Mouse (Mus musculus) forebrain, embryonic 10.5 days (tissue): ENCODE data around the gene Camk2n2. TPM values are rescaled to one million over a fixed set of nuclear protein-coding genes. Genes with fewer than 3 reads are reported as not detected.
A peak's percentile ranks its signal among the peaks of the same experiment; 100 is the strongest.
"Not testable (repeated sequence)": the region's sequence is repeated elsewhere in the genome, so short reads cannot be mapped to it uniquely, and the experiment has no call there.

Experiments
- DNase-seq: peaks from one replicate; pipeline ENCODE4 v3.0.0-alpha.2; 2017; ENCODE audit warnings: low spot score; ENCODE audit errors: extremely low spot score
- H3K27ac ChIP-seq: fragments of 300-500 bp; sonication (generic); 2 replicates; pipeline ENCODE4 v1.5.1; 2016; ENCODE audit warnings: mild to moderate bottlenecking
- H3K27me3 ChIP-seq: fragments of 300-500 bp; sonication (generic); 2 replicates; pipeline ENCODE4 v1.6.1; 2016; ENCODE audit warnings: mild to moderate bottlenecking; ENCODE audit not compliant: poor library complexity, severe bottlenecking
- H3K36me3 ChIP-seq: fragments of 300-500 bp; sonication (generic); replicated peaks from 2 replicates; pipeline ENCODE4 v1.6.1; 2016; ENCODE audit warnings: mild to moderate bottlenecking, moderate library complexity
- H3K4me1 ChIP-seq: fragments of 300-500 bp; sonication (generic); 2 replicates; pipeline ENCODE4 v1.6.1; 2016
- H3K4me3 ChIP-seq: fragments of 300-500 bp; sonication (generic); 2 replicates; pipeline ENCODE4 v1.5.1; 2016; ENCODE audit warnings: mild to moderate bottlenecking, moderate library complexity
- H3K9me3 ChIP-seq: fragments of 300-500 bp; sonication (generic); 2 replicates; pipeline ENCODE4 v1.6.1; 2016; ENCODE audit warnings: mild to moderate bottlenecking, moderate library complexity
- WGBS: fragments of 180-500 bp; shearing (Covaris S2); methylation state at CpG from one replicate; pipeline ENCODE4 v1.1.7; 2016; 5-methylcytosine and 5-hydroxymethylcytosine counted together
- polyA plus RNA-seq: library from polyadenylated mRNA; unstranded; fragments of >200 nt; fragmentation: Nextera tagmentation; extraction: Ambion mirVana; gene quantifications from 2 replicates; pipeline ENCODE4 v1.2.1, GENCODE M21; 2016

Camk2n2 gene
- polyA plus RNA-seq: 2.4 and 2.5 TPM in 2 replicates

DNA sequence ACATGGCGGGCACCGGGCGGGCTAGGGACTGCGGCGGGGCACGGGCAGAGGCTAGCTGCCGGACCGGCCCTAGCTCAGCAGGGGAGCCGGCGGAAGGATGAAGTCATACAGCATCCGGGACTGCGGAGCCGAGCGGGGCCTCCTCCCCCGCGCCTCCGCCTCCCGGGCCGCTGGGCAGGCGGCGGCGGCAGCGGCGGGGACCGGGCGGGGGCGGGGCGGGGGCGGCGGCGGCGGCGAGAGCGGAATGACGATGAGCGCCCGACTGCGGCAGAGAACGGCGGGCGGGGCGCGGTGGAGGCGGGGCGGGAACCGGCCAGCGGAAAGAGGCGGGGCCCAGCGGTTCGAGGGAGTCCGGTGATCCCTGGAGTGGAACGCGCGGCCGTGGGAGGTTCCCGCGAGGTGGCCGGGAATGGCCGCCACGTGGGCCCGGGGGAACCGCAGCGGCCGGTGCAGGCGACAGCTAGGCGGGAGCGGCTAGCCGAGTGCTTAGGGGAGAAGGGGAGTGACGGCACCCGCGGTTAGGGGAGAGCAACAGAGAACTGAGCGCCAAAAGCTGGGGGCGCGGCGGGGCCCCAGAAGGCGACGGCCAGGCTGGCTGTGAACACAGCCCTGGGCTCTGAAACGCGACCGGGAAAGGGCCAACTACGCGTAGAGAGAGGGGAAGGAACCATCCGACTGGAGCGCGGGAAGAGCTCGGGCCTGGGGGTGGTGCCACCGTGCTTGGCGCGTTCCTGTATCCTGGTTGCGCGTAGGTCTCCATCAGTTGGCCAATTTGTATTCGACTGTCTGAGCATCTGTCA lies at the start of gene Camk2n2:
TSS of gene Camk2n2 (minus strand) at position 97 of the 800 bp plus-strand sequence.
- peaks cover 16% of the 10 kb centered on the region for H3K36me3 ChIP-seq
- peak within 1 kb of the TSS; percentile 96 for H3K27ac ChIP-seq
- peak within 1 kb of the TSS; percentile 84 for H3K4me3 ChIP-seq
- no peaks in the 10 kb centered on the region for H3K9me3 ChIP-seq
- DNase-seq: peak; percentile 69
- peaks cover 47% of the 10 kb centered on the region for H3K4me1 ChIP-seq
- WGBS: under 1% methylated on average over 85 of the region's 92 CpGs
- peaks cover 34% of the 10 kb centered on the region for H3K27me3 ChIP-seq

DNA sequence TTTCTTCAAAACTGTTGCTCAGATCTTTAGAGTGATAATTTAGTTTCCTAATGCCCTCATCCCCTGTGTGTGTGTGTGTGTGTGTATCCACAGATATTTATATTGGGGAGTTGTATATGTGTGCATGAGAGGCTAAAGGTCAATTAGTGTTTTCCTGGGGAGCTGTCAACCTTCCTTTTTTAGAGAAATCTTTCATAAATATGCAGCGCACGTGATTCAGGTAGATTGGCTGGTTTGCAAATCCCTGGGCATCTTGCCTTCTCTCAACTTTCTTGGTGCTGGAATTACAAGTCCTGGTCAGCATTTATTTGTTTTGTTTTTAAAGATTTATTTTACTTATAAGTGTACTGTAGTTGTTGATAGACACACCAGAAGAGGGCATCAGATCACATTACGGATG lies 49.2 kb upstream of the Camk2n2 start:
- Histone ChIP-seq H3K27ac (no peak overlapping the region), H3K27me3 (no peaks in the 10 kb centered on the region), H3K9me3 (no peaks in the 10 kb centered on the region), H3K4me1 (peaks cover 27% of the 10 kb centered on the region), H3K36me3 (peaks cover 24% of the 10 kb centered on the region), H3K4me3 (no peak overlapping the region)
- DNase-seq: no peak
- WGBS: 90% methylated on average over 3 of the region's 3 CpGs

DNA sequence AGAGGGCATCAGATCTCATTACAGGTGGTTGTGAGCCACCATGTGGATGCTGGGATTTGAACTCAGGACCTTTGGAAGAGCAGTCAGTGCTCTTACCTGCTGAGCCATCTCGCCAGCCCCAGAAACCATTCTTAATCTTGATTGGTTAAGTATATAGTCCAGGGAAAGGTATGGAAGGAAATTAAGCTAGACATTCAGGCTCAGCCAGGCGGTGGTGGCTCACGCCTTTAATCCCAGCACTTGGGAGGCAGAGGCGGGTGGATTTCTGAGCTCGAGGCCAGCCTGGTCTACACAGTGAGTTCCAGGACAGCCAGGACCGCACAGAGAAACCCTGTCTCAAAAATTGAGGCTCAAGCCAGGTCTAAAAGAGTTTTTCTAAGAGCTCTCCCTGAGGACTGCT lies 46.9 kb upstream of the Camk2n2 start, which contains the start of gene Eif4g1:
TSS of gene Eif4g1 (plus strand) at position 301 of the 400 bp plus-strand sequence.
- peaks cover 29% of the 10 kb centered on the region for H3K36me3 ChIP-seq
- not testable (repeated sequence) for H3K4me1 ChIP-seq, H3K27me3 ChIP-seq, H3K4me3 ChIP-seq, DNase-seq, H3K27ac ChIP-seq, H3K9me3 ChIP-seq
- 89% methylated on average over 6 of the region's 6 CpGs for WGBS

DNA sequence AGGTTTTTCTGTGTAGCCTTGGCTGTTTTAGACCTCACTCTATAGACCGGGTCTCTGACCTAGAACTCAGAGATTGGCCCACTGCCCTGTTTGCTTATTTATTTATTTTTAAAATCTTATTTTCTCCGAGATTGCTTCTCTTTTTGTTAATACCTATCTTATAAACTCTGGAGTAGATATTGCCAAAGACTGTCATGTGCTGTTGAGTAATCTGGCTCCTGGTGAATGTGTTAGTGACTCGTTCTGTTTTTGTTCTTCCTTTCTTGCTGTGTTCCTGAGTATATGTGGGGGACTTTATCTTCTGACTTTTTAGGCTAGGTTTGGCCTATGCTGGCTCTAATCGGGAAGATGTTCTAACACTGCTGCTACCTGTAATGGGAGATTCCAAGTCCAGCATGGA lies 36.6 kb upstream of the Camk2n2 start:
- Histone ChIP-seq H3K36me3 (peaks cover 93% of the 10 kb centered on the region), H3K4me3 (no peak overlapping the region), H3K27ac (no peak overlapping the region), H3K9me3 (no peaks in the 10 kb centered on the region), H3K4me1 (peaks cover 6% of the 10 kb centered on the region), H3K27me3 (no peaks in the 10 kb centered on the region)
- 90% methylated on average over 4 of the region's 4 CpGs for WGBS
- DNase-seq: no peak

DNA sequence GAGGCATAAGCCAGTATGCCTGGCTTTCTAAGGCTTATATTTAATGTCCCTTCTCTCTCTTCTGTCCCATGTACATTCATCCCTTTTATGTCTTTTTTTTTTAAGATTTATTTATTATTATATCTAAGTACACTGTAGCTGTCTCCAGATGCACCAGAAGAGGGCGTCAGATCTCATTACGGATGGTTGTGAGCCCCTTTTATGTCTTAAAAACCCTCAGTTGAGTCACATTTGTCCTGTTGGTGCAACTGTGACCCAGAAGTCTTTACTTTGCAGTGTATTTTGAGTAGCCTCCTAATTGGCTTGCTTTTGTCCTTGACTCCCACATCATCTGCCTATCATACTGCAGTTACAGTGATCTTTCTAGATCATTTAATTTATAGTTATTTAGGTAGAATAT lies 32.2 kb upstream of the Camk2n2 start:
- 70% methylated on average over 2 of the region's 2 CpGs for WGBS
- peaks cover 50% of the 10 kb centered on the region for H3K36me3 ChIP-seq
- H3K9me3 ChIP-seq: no peaks in the 10 kb centered on the region
- no peaks in the 10 kb centered on the region for H3K27me3 ChIP-seq
- H3K4me1 ChIP-seq: peaks cover 16% of the 10 kb centered on the region
- H3K4me3 ChIP-seq: peak overlapping the region; percentile 72; the same call in 1 of the 2 replicates
- H3K27ac ChIP-seq: no peak overlapping the region
- DNase-seq: no peak

DNA sequence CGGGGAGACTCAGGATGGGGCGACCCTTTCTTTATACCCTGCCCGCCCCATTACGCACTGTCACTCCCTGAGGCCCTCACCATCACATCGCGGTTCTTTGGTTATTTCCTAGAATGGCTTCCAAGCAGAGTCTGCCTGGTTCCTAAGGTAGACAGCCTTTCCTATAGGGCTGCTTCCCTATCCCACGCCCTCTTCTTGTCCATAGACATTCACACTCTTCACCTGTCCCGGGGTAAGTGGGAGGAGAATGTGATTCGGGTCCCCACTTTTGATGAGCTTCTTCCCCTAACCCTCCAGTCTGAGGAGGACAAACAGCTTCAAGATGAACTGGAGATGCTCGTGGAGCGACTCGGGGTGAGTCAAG lies 30.8 kb upstream of the Camk2n2 start:
- Histone ChIP-seq H3K9me3 (no peaks in the 10 kb centered on the region), H3K4me1 (peaks cover 16% of the 10 kb centered on the region), H3K36me3 (peaks cover 36% of the 10 kb centered on the region), H3K4me3 (peak overlapping the region; percentile 72), H3K27ac (peak overlapping the region; percentile 90), H3K27me3 (no peaks in the 10 kb centered on the region)
- DNase-seq: no peak
- 11% methylated on average over 12 of the region's 12 CpGs for WGBS

DNA sequence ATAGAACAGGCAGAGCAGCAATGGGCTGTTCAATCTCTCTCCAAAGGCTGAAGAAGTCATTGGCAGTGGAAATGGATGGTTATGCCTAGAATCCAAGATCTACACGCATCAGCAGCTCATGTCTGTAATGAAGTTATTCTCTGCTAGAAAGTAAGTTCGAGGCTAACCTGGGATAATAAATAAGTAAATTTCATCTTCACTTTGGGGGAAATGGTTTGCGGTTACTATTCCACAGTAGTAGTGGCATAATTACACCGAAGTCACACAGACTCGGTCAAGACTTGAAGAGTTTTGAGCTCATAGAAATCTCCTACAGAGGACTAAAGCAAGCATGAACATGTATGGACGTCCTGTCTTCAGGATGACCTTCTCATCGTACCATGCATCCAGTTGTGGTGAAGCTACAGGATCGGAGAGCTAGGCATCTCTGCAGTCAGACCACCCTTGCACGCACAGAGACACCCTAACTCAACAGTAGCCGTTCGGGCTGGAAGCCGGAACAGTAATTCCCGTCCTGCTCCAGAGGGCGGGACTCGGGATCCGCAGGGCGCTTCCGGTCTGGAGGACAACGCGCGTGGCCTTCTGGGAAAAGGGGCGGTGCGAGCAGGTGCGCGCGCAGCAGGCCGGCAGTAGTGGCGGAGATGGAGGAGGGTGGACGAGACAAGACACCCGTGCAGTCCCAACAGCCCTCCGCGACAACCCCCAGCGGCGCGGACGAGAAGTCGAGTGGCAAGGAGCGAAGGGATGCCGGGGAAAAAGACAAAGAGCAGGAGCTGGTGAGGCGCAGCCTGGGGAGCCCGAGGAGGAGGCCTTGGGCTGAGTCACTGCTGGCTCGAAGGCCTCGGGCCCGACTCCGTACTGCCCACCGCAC lies 30.2 kb upstream of the Camk2n2 start, which contains the start of gene Psmd2:
TSS of gene Psmd2 (plus strand) at position 577 of the 871 bp plus-strand sequence.
- Histone ChIP-seq H3K27me3 (no peaks in the 10 kb centered on the region), H3K36me3 (peaks cover 30% of the 10 kb centered on the region), H3K4me3 (peak within 1 kb of the TSS; percentile 72), H3K27ac (peak within 1 kb of the TSS; percentile 90), H3K9me3 (no peaks in the 10 kb centered on the region), H3K4me1 (peaks cover 16% of the 10 kb centered on the region)
- DNase-seq: peak; percentile 95
- 2% methylated on average over 46 of the region's 46 CpGs for WGBS

DNA sequence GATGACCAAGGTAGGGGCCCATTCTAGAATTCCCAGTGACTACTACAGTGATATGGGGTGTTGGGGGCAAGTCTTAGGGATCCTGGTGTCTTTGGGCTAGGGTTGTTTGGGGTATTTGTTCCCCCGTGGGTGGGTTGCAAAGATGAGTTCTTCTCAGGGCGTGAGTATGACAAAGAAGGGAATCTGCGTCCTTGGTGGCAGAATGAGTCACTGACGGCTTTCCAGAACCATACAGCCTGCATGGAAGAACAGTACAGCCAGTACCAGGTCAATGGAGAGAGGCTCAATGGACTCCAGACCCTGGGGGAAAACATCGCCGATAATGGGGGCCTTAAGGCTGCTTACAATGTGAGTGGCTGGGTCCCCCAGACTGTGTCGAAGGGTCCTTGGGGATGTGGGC lies 22.8 kb upstream of the Camk2n2 start:
- Histone ChIP-seq H3K4me3 (no peak overlapping the region), H3K9me3 (no peaks in the 10 kb centered on the region), H3K36me3 (no peaks in the 10 kb centered on the region), H3K27ac (no peak overlapping the region), H3K27me3 (no peaks in the 10 kb centered on the region), H3K4me1 (peaks cover 4% of the 10 kb centered on the region; the same call in 1 of the 2 replicates)
- WGBS: 89% methylated on average over 7 of the region's 7 CpGs
- DNase-seq: no peak

DNA sequence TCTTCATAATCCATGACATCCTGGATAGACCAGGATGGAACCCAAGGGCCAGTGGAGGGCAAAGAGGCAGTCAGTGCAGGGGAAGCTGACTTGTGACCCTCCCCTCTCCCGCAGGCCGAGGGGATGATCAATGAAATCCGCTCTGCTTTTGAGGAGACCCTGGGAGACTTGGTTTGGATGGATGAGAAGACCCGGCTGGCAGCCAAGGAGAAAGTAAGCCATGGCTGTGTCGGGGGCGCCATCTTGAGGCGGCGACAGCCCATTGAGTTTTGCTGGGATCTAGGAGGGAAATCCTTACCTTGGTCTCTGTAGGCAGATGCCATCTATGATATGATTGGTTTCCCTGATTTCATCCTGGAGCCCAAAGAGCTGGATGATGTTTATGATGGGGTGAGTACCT lies 21.1 kb upstream of the Camk2n2 start:
- Histone ChIP-seq H3K9me3 (no peaks in the 10 kb centered on the region), H3K36me3 (no peaks in the 10 kb centered on the region), H3K4me1 (peaks cover 4% of the 10 kb centered on the region; the same call in 1 of the 2 replicates), H3K4me3 (no peak overlapping the region), H3K27ac (no peak overlapping the region), H3K27me3 (no peaks in the 10 kb centered on the region)
- DNase-seq: peak; percentile 65
- under 1% methylated on average over 8 of the region's 8 CpGs for WGBS

DNA sequence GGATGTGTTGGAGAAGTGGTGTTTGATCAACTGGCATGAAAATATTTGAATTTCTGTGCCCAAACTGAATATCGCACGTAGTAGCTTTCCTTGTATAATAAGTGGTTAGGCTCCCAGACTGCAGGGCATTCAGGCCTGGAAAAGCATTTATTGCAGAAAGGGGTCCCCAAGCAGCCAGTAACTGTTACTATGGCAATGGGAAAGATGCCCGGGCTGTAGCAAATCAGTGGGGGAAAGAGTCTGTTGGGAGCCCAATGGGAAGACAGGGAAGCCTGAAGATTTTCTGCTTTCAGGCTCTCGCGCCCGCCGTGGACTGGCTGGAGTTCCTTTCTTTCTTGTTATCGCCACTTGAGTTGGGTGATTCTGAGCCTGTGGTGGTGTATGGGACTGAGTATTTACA lies 17.3 kb upstream of the Camk2n2 start:
- 87% methylated on average over 8 of the region's 8 CpGs for WGBS
- DNase-seq: no peak
- no peaks in the 10 kb centered on the region for H3K9me3 ChIP-seq

DNA sequence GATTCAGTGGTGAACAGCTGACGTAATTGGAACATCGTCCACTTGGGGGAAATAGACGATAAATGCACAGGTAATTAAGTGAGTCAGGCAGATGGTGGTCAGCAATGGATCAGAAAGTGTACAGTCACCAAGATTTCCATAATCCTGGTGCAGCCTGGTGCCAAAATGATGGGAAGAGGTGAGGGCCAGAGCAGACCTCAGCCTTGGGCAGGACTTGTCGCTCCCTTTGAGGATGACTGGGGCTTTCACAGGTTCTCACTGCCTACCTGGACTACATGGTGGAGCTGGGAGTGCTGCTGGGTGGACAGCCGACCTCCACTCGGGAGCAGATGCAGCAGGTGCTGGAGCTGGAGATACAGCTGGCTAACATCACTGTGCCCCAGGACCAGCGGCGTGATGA lies 16.3 kb upstream of the Camk2n2 start:
- no peaks in the 10 kb centered on the region for H3K9me3 ChIP-seq
- 91% methylated on average over 8 of the region's 8 CpGs for WGBS
- no peaks in the 10 kb centered on the region for H3K27me3 ChIP-seq
- no peak overlapping the region for H3K27ac ChIP-seq
- peaks cover 4% of the 10 kb centered on the region for H3K36me3 ChIP-seq
- no peak for DNase-seq
- H3K4me3 ChIP-seq: no peak overlapping the region
- H3K4me1 ChIP-seq: peaks cover 4% of the 10 kb centered on the region; the same call in 1 of the 2 replicates

More for the DNA sequence above, 17.3 kb upstream of the Camk2n2 start:
- no peaks in the 10 kb centered on the region for H3K27me3 ChIP-seq
- no peaks in the 10 kb centered on the region for H3K36me3 ChIP-seq
- H3K4me1 ChIP-seq: peaks cover 4% of the 10 kb centered on the region; the same call in 1 of the 2 replicates
- H3K27ac ChIP-seq: no peak overlapping the region
- no peak overlapping the region for H3K4me3 ChIP-seq

DNA sequence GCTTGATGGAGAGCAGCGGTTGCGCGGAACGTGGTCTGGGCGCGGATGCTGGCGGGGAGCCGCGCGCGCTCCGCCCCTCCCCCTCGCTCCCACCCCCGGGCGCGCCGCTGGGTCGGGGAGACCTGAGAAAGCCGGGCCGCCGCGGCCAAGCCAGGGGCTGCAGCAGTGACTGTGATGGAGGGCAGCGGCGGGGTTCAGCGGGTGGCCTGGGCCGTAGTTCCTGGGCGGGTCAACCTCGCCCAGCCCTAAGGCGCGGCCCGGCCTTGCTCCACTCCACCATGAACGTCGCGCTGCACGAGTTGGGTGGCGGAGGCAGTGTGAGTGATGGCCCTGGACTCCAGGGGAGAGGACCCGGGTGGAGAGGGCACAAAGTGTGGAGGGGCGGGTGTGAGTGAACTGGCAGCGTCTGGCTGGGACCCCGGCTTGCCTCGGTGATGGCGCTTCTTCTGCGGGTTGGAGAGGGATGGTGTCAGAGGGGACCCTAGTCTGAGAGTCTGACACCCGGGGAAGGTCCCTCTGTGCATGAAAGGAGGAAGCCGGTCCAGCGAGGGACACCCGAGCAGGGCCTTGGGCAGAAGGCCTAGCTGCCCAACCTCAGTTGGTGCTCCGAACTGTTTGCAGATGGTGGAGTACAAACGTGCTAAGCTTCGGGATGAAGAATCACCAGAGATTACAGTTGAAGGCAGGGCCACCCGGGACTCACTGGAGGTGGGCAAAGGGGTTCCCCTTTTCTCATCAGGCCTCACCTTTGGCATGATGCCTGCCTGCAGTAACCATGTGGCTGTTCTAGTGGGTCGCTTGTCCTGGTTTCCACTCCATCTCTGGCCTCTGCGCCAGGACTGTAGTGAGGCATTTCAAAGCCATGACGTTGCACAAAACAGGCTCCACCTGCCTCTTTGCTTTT lies 8.9 kb upstream of the Camk2n2 start, which contains the start of gene Ece2:
TSS of gene Ece2 (plus strand) at position 98 of the 904 bp plus-strand sequence.
- H3K27me3 ChIP-seq: peaks cover 31% of the 10 kb centered on the region
- H3K4me3 ChIP-seq: peak within 1 kb of the TSS; percentile 71
- peak within 1 kb of the TSS; percentile 89 for H3K27ac ChIP-seq
- peaks cover 5% of the 10 kb centered on the region for H3K36me3 ChIP-seq
- 8% methylated on average over 54 of the region's 54 CpGs for WGBS
- H3K4me1 ChIP-seq: peaks cover 15% of the 10 kb centered on the region
- H3K9me3 ChIP-seq: no peaks in the 10 kb centered on the region
- DNase-seq: peak; percentile 35
